Mouse (Mus musculus): ENCODE measurements at regions not wholly inside any gene's neighbourhood (a gene's known extent, or its start where the extent isn't known, plus 50 kb on each side); places are given as distances from the start of the nearest gene placed in this dataset.

- TF ChIP-seq CTCF (IDR thresholded peaks at IDR 0.05; ENCODE audit: borderline replicate concordance, extremely low read depth, insufficient read depth, insufficient read length) (no peak), POLR2A (IDR thresholded peaks at IDR 0.05; ENCODE audit: borderline replicate concordance, extremely low read depth, insufficient read depth, insufficient read length, poor library complexity, severe bottlenecking) (no peak)
These were observed 998.6 kb downstream of the Adgrl2 start for GRCm38 (mm10) chr3:147991738-147992137.
